Mouse (Mus musculus): ENCODE data around the gene Cacng8. TPM values are rescaled to one million over a fixed set of nuclear protein-coding genes. Genes with fewer than 3 reads are reported as not detected.

Cacng8 gene
- polyA plus RNA-seq, 2 experiments: 3.6 to 4.0 TPM

DNA sequence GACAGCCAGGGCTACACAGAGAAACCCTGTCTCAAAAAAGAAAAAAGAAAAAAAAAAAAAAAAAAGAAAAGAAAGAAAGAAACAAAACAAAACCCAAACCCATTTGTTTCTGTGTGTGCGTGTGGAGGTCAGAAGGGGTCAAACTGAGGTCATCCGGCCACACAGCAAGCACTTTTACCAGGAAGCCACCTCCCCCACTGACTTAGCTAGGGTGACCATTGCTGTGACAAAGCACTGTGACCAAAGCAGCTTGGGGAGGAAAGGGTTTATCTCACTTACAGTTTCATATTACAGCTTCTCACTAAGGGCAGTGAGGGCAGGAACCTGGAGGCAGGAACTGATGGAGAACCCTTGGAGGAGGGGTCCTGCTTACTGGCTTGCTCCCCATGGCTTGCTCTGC, 18.1 kb upstream of the Cacng8 start:
- ATAC-seq (ENCODE audit: low FRiP score, low read depth): no peak
- no peaks in the 10 kb centered on the region for H3K27me3 ChIP-seq (ENCODE audit: control insufficient read depth, insufficient read depth, low read length)
- no peak overlapping the region for H3K4me3 ChIP-seq (replicated peaks; ENCODE audit: low read length)
- no peak overlapping the region for H3K9ac ChIP-seq (ENCODE audit: low read depth, low read length, severe bottlenecking)
- WGBS: 68% methylated on average over 2 of the region's 2 CpGs
- no peak overlapping the region for H3K27ac ChIP-seq (replicated peaks; ENCODE audit: low read depth, low read length)
- H3K4me2 ChIP-seq (replicated peaks; ENCODE audit: low read depth, low read length, severe bottlenecking): no peak overlapping the region
- TF ChIP-seq POLR2A (IDR thresholded peaks at IDR 0.05; ENCODE audit: borderline replicate concordance, extremely low read depth, insufficient read depth, insufficient read length): no peak
- no peaks in the 10 kb centered on the region for H3K9me3 ChIP-seq (ENCODE audit: control insufficient read depth, low read length)
- peaks cover 4% of the 10 kb centered on the region; the same call in 1 of the 2 replicates for H3K4me1 ChIP-seq (ENCODE audit: control insufficient read depth, insufficient read depth, low read length)
- 0 out of 2 replicates have a peak, but pooled peaks cover 2% of the 10 kb centered on the region for H3K36me3 ChIP-seq (ENCODE audit: control insufficient read depth, insufficient read depth, low read length)
- DNase-seq (ENCODE audit: low spot score): no peak

DNA sequence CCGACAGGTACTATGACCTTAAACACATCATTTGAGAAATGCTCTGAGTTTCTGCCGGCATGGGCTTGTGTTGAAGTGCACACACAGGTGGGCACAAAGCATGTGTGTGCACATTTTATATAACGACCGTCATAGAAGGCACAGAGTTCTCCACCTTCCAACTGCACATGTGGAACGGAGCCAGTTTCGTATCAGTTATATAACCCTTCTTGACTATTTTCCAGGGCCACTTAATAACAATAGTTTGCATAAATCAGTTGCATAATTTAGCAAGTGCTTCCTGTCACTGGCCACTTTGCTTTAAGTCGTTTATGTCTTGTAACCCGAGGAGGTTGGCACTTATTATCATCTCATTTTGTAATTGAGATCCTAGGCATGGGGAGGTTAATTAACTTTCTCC, 16.7 kb upstream of the Cacng8 start:
- no peak for TF ChIP-seq POLR2A (IDR thresholded peaks at IDR 0.05; ENCODE audit: borderline replicate concordance, extremely low read depth, insufficient read depth, insufficient read length)

GRCm38 (mm10) chr7:3376831-3377230, 13.7 kb upstream of the Cacng8 start:
- H3K27ac ChIP-seq (replicated peaks; ENCODE audit: low read depth, low read length): no peak overlapping the region
- H3K4me2 ChIP-seq (replicated peaks; ENCODE audit: low read depth, low read length, severe bottlenecking): no peak overlapping the region
- DNase-seq (ENCODE audit: low spot score): no peak
- no peak overlapping the region for H3K9ac ChIP-seq (ENCODE audit: low read depth, low read length, severe bottlenecking)
- TF ChIP-seq POLR2A (IDR thresholded peaks at IDR 0.05; ENCODE audit: borderline replicate concordance, extremely low read depth, insufficient read depth, insufficient read length): no peak
- no peaks in the 10 kb centered on the region for H3K27me3 ChIP-seq (ENCODE audit: control insufficient read depth, insufficient read depth, low read length)
- H3K4me3 ChIP-seq (replicated peaks; ENCODE audit: low read length): no peak overlapping the region
- H3K36me3 ChIP-seq (ENCODE audit: control insufficient read depth, insufficient read depth, low read length): no peaks in the 10 kb centered on the region
- H3K4me1 ChIP-seq (ENCODE audit: control insufficient read depth, insufficient read depth, low read length): no peaks in the 10 kb centered on the region
- WGBS: 60% methylated on average over 4 of the region's 4 CpGs
- no peak for ATAC-seq (ENCODE audit: low FRiP score, low read depth)
- H3K9me3 ChIP-seq (ENCODE audit: control insufficient read depth, low read length): no peaks in the 10 kb centered on the region

More for the DNA sequence above, 16.7 kb upstream of the Cacng8 start:
- Histone ChIP-seq H3K27me3 (ENCODE audit: control insufficient read depth, insufficient read depth, low read length) (no peaks in the 10 kb centered on the region), H3K4me1 (ENCODE audit: control insufficient read depth, insufficient read depth, low read length) (no peaks in the 10 kb centered on the region), H3K36me3 (ENCODE audit: control insufficient read depth, insufficient read depth, low read length) (no peaks in the 10 kb centered on the region), H3K27ac (replicated peaks; ENCODE audit: low read depth, low read length) (no peak overlapping the region), H3K4me3 (replicated peaks; ENCODE audit: low read length) (no peak overlapping the region), H3K4me2 (replicated peaks; ENCODE audit: low read depth, low read length, severe bottlenecking) (no peak overlapping the region), H3K9ac (ENCODE audit: low read depth, low read length, severe bottlenecking) (no peak overlapping the region), H3K9me3 (ENCODE audit: control insufficient read depth, low read length) (no peaks in the 10 kb centered on the region)
- ATAC-seq (ENCODE audit: low FRiP score, low read depth): no peak
- no peak for DNase-seq (ENCODE audit: low spot score)
- 81% methylated on average over 8 of the region's 8 CpGs for WGBS

DNA sequence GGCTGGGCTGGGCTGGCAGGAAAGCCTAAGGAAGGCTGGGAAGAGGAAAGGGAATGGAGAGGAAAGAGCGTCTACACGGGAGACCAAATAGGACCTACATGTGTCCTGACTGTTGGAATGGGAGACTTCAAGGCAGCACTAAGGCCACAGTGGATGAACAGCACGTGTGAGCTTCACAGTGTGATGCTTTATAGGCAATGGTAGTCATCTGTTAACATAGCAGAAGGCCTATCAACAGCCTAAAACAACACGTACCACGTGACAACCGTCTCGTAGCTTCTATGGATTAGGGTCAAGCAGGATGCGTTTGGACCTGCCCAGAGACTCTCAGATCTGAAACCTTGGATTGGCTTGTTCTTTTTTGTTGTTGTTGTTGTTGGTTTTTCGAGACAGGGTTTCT, 8.4 kb upstream of the Cacng8 start:
- H3K27ac ChIP-seq (replicated peaks; ENCODE audit: low read depth, low read length): no peak overlapping the region
- 80% methylated on average over 9 of the region's 9 CpGs for WGBS
- DNase-seq (ENCODE audit: low spot score) (no peak), ATAC-seq (ENCODE audit: low FRiP score, low read depth) (no peak)
- H3K9me3 ChIP-seq (ENCODE audit: control insufficient read depth, low read length): no peaks in the 10 kb centered on the region
- no peak overlapping the region for H3K4me3 ChIP-seq (replicated peaks; ENCODE audit: low read length)
- no peaks in the 10 kb centered on the region for H3K27me3 ChIP-seq (ENCODE audit: control insufficient read depth, insufficient read depth, low read length)
- no peak for TF ChIP-seq POLR2A (IDR thresholded peaks at IDR 0.05; ENCODE audit: borderline replicate concordance, extremely low read depth, insufficient read depth, insufficient read length)
- no peak overlapping the region for H3K4me2 ChIP-seq (replicated peaks; ENCODE audit: low read depth, low read length, severe bottlenecking)
- H3K9ac ChIP-seq (ENCODE audit: low read depth, low read length, severe bottlenecking): no peak overlapping the region
- no peaks in the 10 kb centered on the region for H3K4me1 ChIP-seq (ENCODE audit: control insufficient read depth, insufficient read depth, low read length)
- H3K36me3 ChIP-seq (ENCODE audit: control insufficient read depth, insufficient read depth, low read length): no peaks in the 10 kb centered on the region

DNA sequence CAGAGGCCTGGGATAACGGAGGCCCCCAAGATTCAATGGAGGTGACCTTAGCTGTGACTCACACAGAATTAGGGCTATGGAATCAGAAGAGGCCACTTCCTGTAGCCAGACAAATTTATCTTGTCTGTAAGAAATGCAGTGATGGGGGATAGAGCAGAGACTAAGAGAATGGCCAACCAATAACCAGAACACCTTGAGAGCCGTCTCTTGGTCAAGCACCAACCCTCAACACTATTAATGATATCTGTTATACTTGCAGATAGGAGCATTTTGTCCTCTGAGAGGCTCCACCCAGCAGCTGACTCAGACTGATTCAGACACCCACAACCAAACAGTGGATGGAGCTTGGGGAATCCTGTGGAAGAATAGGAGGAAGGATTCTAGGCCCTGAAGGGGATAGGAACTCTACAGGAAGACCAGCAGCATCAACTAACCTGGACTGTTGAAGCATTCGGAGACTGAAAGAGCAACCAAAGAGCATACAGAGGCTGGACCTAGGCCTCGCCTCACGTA, 5.6 kb upstream of the Cacng8 start:
- Histone ChIP-seq H3K36me3 (ENCODE audit: control insufficient read depth, insufficient read depth, low read length) (no peaks in the 10 kb centered on the region), H3K4me1 (ENCODE audit: control insufficient read depth, insufficient read depth, low read length) (0 out of 2 replicates have a peak, but pooled peaks cover 3% of the 10 kb centered on the region), H3K9me3 (ENCODE audit: control insufficient read depth, low read length) (no peaks in the 10 kb centered on the region), H3K9ac (ENCODE audit: low read depth, low read length, severe bottlenecking) (no peak overlapping the region), H3K4me2 (replicated peaks; ENCODE audit: low read depth, low read length, severe bottlenecking) (no peak overlapping the region), H3K4me3 (replicated peaks; ENCODE audit: low read length) (no peak overlapping the region), H3K27ac (replicated peaks; ENCODE audit: low read depth, low read length) (no peak overlapping the region), H3K27me3 (ENCODE audit: control insufficient read depth, insufficient read depth, low read length) (no peaks in the 10 kb centered on the region)
- no peak for TF ChIP-seq POLR2A (IDR thresholded peaks at IDR 0.05; ENCODE audit: borderline replicate concordance, extremely low read depth, insufficient read depth, insufficient read length)
- WGBS: 88% methylated on average over 5 of the region's 5 CpGs
- DNase-seq (ENCODE audit: low spot score): no peak
- ATAC-seq (ENCODE audit: low FRiP score, low read depth): no peak
